Mouse (Mus musculus) lung, postnatal 0 days (tissue): ENCODE measurements around the gene Wnt1. TPM values are rescaled to one million over a fixed set of nuclear protein-coding genes. Genes with fewer than 3 reads are reported as not detected.

Experiments used
- ATAC-seq: fragments of 200-750 bp; cut with Nextera tagmentation; 2 replicates; pipeline ENCODE4 v1.8.0; 2017; ENCODE audit warnings: moderate library complexity
- DNase-seq: peaks from one replicate; pipeline ENCODE4 v3.0.0-alpha.2; 2016; ENCODE audit warnings: low spot score
- H3K27ac ChIP-seq: fragments of 300-500 bp; sonication (generic); 2 replicates; pipeline ENCODE4 v1.5.1; 2014; ENCODE audit warnings: antibody characterized with exemption, mild to moderate bottlenecking, low read length, mixed read lengths
- H3K27me3 ChIP-seq: fragments of 300-500 bp; sonication (generic); replicated peaks from 2 replicates; pipeline ENCODE4 v1.6.1; 2014; ENCODE audit warnings: low read length, mixed read lengths; ENCODE audit not compliant: insufficient read depth
- H3K36me3 ChIP-seq: fragments of 300-500 bp; sonication (generic); 2 replicates; pipeline ENCODE4 v1.6.1; 2014; ENCODE audit warnings: low read length, mixed read lengths; ENCODE audit not compliant: insufficient read depth
- H3K4me1 ChIP-seq: fragments of 300-500 bp; sonication (generic); 2 replicates; pipeline ENCODE4 v1.6.1; 2014; ENCODE audit warnings: antibody characterized with exemption, low read depth, low read length, mixed read lengths; ENCODE audit not compliant: insufficient read depth
- H3K4me2 ChIP-seq: fragments of 300-500 bp; sonication (generic); replicated peaks from 2 replicates; pipeline ENCODE4 v1.6.1; 2014; ENCODE audit warnings: low read depth, mild to moderate bottlenecking, low read length, moderate library complexity, mixed read lengths
- H3K4me3 ChIP-seq: fragments of 300-500 bp; sonication (generic); 2 replicates; pipeline ENCODE4 v1.5.1; 2014; ENCODE audit warnings: low read depth, low read length
- H3K9ac ChIP-seq: fragments of 300-500 bp; sonication (generic); replicated peaks from 2 replicates; pipeline ENCODE4 v1.6.1; 2014; ENCODE audit warnings: low read depth, mild to moderate bottlenecking
- H3K9me3 ChIP-seq: fragments of 300-500 bp; sonication (generic); 2 replicates; pipeline ENCODE4 v1.6.1; 2016; ENCODE audit warnings: low read length, mixed read lengths
- CTCF ChIP-seq: IDR thresholded peaks from 2 replicates; pipeline ENCODE4 v1.5.1; 2016; ENCODE audit warnings: antibody characterized with exemption, mild to moderate bottlenecking
- EP300 ChIP-seq: IDR thresholded peaks from 2 replicates; pipeline ENCODE4 v1.6.1; 2016; ENCODE audit warnings: antibody characterized with exemption, mild to moderate bottlenecking, control low read depth
- WGBS: fragments of 180-500 bp; shearing (Covaris S2); extraction: QIAGEN DNeasy Blood & Tissue Kit; methylation state at CpG from one replicate; pipeline ENCODE4 v1.1.7; 2014; 5-methylcytosine and 5-hydroxymethylcytosine counted together
- polyA plus RNA-seq: library from polyadenylated mRNA; unstranded; fragments of >200 nt; fragmentation: Nextera tagmentation; extraction: Ambion mirVana; gene quantifications from 2 replicates; pipeline ENCODE4 v1.2.1, GENCODE M21; 2015

The Wnt1 gene
- polyA plus RNA-seq, 1 experiment from 2014 or later = not detected

DNA sequence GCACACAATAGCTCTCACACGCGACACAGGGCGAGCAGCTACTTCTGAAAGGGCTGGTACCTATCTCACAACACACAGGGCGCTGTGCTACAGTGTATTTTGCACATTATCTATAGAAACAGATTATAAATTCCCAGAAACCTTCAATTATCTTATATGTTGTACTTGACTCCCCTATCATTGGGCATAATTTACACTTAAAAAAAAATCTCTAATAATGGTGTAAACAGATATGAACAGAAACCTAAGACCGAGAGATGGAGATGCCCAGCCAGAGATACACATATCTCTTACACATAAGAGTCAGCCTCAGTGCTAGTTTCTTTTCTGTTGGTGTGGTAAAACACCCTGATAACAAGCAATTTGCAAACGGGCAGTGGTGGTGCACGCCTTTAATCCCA, 38.0 kb downstream of the Wnt1 start:
- no peak for DNase-seq
- TF ChIP-seq CTCF (no peak), EP300 (no peak)
- Histone ChIP-seq H3K27ac (no peak overlapping the region), H3K4me2 (no peak overlapping the region), H3K36me3 (peaks cover 8% of the 10 kb centered on the region; the same call in 1 of the 2 replicates), H3K27me3 (no peaks in the 10 kb centered on the region), H3K4me3 (no peak overlapping the region), H3K9ac (no peak overlapping the region), H3K4me1 (0 out of 2 replicates have a peak, but pooled peaks cover 6% of the 10 kb centered on the region), H3K9me3 (no peaks in the 10 kb centered on the region)
- WGBS = 89% methylated on average over 7 of the region's 7 CpGs
- no peak for ATAC-seq

DNA sequence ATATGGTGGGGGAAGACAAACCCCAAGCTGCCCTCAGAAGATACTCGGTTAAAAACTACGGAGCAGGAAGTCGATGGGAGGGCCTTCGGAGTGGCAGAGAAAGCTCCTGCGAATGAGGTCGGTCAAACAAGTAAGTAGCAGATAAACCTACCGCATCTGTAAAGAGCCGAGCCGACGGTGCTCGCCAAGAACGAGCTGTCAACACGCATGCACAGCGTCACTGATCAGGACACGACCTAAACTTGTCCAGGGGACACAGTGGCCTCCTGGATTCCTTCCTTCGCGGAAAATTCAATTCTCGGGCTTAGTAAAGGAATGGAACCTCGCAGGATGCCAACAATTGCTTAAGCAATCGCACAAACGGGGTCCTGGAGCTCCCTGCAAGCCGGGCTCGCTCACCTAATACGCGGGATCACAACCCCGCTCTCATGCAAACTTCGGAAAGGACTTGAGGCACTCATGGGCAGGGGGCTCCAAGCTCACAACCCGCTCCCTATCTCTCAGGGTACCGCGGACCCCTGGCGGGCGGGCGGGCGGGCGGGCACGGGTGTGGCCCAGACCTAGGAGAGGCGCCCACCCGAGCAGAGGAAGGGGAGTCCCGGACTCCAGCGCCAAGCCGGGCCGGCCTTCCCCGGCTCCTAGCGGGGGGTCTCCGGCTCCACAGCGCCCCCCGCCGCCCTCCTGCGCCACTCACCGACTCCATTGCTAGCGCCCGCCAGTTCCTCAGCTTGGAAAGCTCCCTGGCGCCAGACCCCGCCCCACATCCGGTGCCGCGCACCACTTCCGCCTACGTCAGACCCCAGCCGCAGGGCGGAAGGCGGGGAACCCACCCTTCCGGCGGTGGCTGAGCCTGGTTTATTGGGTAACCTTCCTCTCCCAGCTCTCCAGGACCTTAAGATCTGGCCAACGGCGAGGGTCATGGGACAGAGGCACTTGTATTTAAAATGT, 41.4 kb downstream of the Wnt1 start, which contains the start of gene Prkag1:
Gene Prkag1 (minus strand): TSS at position 786 of the 948 bp plus-strand sequence.
- Histone ChIP-seq H3K4me2 (peak within 1 kb of the TSS; percentile 53), H3K36me3 (peaks cover 20% of the 10 kb centered on the region), H3K27ac (peak within 1 kb of the TSS; percentile 97), H3K4me1 (0 out of 2 replicates have a peak, but pooled peaks cover 6% of the 10 kb centered on the region), H3K4me3 (peak within 1 kb of the TSS; percentile 79), H3K27me3 (no peaks in the 10 kb centered on the region), H3K9me3 (no peaks in the 10 kb centered on the region), H3K9ac (peak within 1 kb of the TSS; percentile 88)
- peak; percentile 98 for ATAC-seq
- WGBS = 2% methylated on average over 60 of the region's 66 CpGs
- DNase-seq = peak; percentile 99
- TF ChIP-seq CTCF (peak; percentile 69), EP300 (peak; percentile 89)

DNA sequence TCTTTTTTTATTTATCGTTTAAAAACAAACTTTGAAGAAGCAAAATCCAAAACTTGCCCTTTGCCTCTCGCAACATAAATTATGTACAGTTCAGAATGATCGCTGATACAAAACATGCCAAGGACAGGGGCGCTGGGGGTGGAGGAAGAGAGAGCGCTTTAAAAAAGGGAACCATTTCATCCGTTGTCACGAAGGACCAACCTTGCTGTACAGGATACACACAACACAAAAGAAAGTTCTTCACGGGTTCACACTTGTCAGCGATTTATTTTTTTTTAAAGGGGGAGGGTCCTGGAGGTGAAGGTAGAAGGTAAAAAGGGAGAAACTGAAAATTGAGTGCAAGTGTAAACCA, 42.0 kb downstream of the Wnt1 start:
- DNase-seq (no peak), ATAC-seq (peak; percentile 37)
- Histone ChIP-seq H3K4me2 (peak overlapping the region; percentile 53), H3K4me1 (0 out of 2 replicates have a peak, but pooled peaks cover 6% of the 10 kb centered on the region), H3K9ac (peak overlapping the region; percentile 88; the same call in 1 of the 2 replicates), H3K36me3 (peaks cover 25% of the 10 kb centered on the region), H3K27me3 (no peaks in the 10 kb centered on the region), H3K9me3 (no peaks in the 10 kb centered on the region), H3K27ac (peak overlapping the region; percentile 97), H3K4me3 (peak overlapping the region; percentile 79)
- WGBS = 8% methylated on average over 9 of the region's 9 CpGs
- no peak; the same call in none of the 2 replicates for TF ChIP-seq EP300
- no peak for TF ChIP-seq CTCF

DNA sequence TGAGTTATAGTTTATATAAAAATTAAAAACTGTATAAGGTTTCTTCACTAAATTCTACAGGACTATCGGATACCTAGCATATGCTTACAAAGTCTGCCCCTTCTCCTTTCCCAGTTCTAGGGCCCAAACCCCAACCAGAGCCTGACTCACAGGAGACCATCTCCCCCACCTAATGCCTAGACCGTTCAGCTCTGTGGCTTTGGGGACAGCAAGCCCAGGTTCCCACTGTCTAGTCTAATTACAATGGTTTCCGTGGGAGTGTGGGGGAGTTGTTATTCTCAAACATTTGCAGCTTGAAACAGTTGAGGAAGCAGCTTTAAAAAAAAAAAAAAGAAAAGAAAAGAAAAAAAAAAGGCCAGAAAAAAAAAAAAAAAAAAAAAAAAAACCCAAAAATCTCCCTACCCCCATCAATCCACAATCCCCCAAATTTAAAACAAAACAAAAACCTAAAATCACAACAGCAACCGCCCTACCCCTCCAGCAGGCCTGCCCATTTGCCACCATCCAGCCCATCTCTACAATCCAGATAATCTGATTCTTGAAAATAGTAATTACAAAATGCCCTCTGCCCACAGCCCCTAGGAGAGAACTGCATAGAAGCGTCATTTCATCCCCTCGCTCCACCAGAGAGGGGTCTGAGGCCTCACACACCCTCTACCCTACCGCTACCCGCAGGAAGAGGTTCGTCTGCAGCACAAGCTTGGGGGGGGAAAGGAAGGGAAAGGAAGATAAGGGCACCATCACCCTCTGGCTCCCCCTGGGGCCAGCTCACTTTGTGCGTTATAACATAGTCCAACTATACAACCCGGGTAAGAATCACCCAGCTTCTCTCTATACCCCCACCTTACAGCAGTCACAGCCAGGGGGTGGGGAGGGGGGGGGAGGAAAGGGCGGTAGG, 42.8 kb downstream of the Wnt1 start:
- TF ChIP-seq EP300 (no peak), CTCF (peak; percentile 41)
- H3K27ac ChIP-seq = peak overlapping the region; percentile 97
- no peaks in the 10 kb centered on the region for H3K9me3 ChIP-seq
- DNase-seq (peak; percentile 60), ATAC-seq (no peak)
- peaks cover 32% of the 10 kb centered on the region for H3K36me3 ChIP-seq
- 53% methylated on average over 12 of the region's 12 CpGs for WGBS
- no peak overlapping the region; the same call in 1 of the 2 replicates for H3K9ac ChIP-seq
- H3K4me2 ChIP-seq = peak overlapping the region; percentile 53
- no peak overlapping the region for H3K4me3 ChIP-seq
- no peaks in the 10 kb centered on the region for H3K27me3 ChIP-seq
- H3K4me1 ChIP-seq = 0 out of 2 replicates have a peak, but pooled peaks cover 6% of the 10 kb centered on the region

DNA sequence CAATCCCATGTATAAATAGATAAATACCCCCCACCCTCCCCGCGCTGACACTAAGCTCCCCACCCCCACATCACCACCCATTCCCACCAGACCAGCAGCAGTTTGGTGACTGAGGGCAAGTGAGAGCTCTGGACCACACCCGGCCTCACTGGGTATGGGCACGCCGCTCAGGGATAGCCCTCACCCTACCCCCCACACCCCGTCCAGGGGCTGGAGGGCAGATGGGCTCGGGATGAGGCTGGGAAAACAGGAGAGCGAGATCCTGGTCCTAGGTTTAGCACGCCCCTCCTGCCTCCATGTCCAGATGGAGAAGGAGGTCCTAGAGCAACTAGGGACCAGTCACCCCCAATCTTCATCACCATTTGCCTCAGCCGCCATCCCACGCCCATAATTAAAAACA, 43.6 kb downstream of the Wnt1 start:
- Histone ChIP-seq H3K27ac (no peak overlapping the region), H3K4me1 (0 out of 2 replicates have a peak, but pooled peaks cover 6% of the 10 kb centered on the region), H3K27me3 (no peaks in the 10 kb centered on the region), H3K4me3 (no peak overlapping the region), H3K9ac (no peak overlapping the region), H3K4me2 (no peak overlapping the region), H3K9me3 (no peaks in the 10 kb centered on the region), H3K36me3 (peaks cover 40% of the 10 kb centered on the region)
- WGBS = 88% methylated on average over 10 of the region's 11 CpGs
- DNase-seq (no peak), ATAC-seq (no peak)
- TF ChIP-seq EP300 (no peak), CTCF (no peak)
